Mouse (Mus musculus) brain, adult 2 months (tissue): ENCODE results near the gene Cyb561d2.
"Not testable (repeated sequence)": the region's sequence is repeated elsewhere in the genome, so short reads cannot be mapped to it uniquely, and the experiment has no call there.

Experiments
- DNase-seq: peaks from one replicate; pipeline ENCODE4 v3.0.0; 2011; ENCODE audit warnings: low read depth, low spot score

Cyb561d2 gene

DNA sequence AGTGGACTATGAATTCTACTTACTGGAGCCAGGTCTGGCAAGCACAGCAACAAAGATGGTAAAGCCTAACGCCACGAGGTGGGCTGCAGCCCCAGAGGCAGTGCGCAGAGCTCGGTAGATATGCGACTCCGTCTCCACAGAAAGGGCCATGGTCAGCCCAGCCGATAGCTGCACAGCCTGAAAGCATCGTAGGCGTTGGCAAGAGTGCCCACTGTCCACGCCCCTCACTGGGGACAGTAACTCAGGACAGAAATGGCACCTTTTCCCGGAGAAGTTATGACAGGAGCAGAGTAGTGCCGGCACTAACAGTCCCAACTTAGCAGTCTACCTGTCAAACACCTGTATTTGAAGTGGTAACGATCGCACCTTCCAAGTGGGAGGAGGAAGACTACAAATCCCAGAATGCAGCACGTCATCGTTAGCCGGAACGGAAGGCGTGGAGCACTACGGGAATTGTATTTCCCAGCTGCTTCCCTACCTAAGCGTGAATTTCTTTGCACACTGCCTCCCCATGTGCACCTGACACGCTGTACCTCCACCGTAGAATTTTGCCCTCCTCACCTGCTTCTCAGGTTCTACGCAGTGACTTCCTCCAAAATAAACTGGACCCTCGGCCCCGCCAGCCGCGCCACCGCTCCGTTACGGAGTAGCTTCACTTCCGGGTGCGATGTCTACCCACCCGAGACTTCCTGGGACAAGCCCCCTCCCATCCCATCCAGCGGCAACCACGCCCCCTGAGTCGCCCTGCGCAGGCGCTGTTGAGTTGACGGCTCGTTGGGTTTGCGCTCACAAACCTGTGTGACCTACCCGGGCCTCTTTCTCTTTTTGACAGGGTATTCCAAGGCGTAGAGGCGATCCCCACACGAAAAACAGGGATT lies at the start of gene Cyb561d2, which contains the start of gene Nprl2:
Gene Cyb561d2, minus strand, starts transcription at position 720 of the 878 bp plus-strand sequence.
Gene Nprl2, plus strand, starts transcription at position 753 of the 878 bp plus-strand sequence.
- peak; percentile 97 for DNase-seq

DNA sequence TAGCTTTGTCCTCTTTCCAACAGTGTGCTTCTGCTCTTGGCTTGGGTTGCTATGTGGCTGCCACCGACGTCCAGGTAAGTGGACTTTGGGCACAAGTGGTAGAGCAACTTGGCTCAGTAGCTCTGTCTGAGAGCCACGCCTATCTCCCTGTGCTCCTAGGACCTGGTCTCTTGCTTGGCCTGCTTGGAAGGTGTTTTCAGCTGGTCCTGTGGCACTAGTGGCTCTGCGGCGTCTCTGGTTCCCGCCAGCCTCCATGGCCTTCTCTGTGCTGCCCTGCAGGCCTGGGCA lies 48.7 kb upstream of the Cyb561d2 start:
- no peak for DNase-seq

DNA sequence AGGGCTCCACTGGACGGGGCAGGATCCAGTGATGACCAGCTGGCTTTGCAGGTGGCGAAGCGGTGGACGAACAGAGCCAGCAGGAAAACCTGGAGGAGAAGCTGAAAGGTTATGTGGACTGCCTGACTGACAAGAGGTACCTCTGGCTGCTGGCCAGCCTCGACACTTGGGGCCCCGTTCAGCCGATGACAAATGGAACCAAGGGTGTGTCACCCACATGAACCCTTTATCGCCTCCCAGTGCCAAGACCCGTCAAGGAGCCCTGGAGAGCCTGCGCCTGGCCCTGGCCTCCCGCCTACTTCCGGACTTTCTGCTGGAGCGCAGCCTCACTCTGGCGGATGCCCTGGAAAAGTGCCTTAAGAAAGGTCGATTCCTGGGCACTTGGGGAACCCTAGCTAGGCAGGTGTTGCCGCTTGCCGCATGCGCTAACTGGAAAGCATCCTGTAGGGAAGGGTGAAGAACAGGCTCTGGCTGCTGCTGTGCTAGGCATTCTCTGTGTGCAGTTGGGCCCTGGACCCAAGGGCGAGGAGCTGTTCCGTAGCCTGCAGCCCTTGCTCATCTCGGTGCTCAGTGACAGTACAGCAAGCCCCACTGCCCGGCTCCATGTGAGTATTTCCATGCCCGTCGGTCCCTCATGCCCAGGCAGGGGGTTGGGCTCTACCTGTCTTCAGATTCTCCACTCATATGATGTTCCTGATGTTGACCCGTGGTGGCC lies 48.2 kb upstream of the Cyb561d2 start:
- no peak for DNase-seq

DNA sequence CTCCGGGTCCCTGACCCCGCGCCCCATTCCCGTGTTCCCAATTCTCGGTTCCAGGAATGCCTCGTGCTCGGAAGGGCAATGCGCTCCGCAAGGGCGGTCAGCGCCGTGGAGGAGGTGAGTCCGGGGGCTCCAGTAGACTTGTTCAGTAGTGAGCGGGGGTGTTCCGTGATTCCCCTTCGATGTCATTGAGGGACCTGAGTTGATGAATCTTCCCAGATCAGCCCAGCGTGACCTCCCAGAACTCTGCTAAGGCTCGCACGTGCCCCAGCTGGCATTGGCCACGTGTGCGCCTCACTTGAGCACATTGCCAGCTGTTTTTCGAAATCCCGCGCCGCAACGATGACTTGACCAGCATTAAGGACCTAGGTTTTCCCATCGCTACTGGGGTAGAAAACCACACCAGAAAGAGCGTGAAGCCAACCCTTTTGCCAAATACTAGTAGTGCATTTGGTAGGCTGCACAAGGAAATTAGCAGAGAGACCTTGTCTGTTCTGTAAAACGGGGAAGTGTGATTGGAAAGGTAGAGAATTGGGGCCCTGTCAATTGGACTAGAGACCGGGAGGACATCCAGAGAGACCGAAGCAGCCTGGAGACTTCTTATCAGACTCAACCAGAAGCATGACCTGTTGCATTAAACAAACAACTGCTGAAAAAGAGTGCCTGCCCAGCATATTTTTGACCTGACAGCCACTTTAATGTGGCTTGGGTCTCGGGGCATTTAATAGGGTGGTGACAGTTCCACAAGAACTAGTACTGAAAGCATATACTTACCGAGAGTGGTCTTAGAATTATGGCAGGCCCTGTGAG lies 46.0 kb upstream of the Cyb561d2 start:
- DNase-seq: peak; percentile 51

- peak; percentile 100 for DNase-seq
Measured at GRCm38 (mm10) chr9:107586974-107587832, 45.2 kb upstream of the Cyb561d2 start, which contains the start of gene Ifrd2. Gene Ifrd2, plus strand, starts transcription at chr9:107587642.

DNA sequence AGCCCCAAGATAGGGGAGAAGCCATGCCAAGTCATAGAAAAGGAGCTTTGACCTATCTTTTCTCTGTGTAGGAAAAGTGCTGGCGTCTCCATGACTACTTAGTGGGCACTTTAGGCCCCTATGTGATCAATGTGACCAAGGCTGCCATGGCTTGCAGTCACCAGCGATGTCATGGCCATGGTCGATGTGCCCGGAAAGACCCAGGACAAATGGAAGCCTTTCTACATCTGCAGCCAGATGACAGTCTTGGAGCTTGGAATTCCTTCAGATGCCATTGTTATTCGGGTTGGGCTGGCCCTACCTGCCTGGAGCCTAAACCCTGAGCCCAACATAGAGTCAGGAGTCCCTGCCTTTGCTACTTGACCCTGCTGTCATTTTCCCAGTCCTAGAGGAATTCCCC lies 44.5 kb upstream of the Cyb561d2 start:
- no peak for DNase-seq

DNA sequence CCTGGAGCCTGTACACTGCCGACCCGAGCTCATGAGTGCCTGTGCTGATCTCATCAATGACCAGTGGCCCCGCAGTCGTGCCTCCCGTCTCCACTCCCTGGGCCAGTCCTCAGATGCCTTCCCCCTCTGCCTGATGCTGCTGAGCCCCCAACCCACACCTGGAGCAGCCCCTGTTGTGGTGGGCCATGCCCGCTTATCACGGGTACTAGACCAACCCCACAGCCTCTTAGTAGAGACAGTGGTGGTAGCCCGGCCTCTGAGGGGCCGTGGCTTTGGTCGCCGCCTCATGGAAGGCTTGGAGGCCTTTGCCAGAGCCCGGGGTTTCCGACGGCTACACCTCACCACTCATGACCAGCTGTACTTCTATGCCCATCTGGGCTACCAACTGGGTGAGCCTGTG lies 41.2 kb upstream of the Cyb561d2 start:
- no peak for DNase-seq

DNA sequence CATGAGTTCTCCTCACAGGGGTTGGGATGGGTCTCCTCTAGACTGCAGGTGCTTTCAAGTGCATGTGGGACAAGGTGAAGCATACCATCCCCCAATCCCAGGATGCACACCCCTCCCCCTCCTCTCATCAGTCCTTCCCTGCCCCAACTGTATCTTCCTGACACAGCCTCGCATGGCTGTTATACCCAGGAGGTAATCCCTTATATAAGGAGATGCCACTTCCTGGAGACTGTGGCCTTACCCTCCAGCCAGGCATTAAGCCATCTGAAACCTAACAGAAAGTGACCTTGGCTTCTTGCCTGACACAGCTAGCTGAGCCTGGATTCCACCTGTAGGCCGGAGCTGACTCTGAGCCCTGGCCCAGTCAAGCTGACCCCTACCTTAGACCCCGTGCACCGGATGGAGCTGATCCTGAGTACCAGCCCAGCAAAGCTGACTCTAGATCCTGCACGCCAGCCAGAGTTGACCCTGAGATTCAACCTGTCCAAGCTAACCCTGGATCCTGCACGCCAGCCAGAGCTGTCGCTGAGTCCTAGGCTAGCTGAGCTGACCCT lies 40.6 kb upstream of the Cyb561d2 start:
- DNase-seq: no peak

- no peak for DNase-seq
Measured at GRCm38 (mm10) chr9:107581584-107581983, 39.6 kb upstream of the Cyb561d2 start.

DNA sequence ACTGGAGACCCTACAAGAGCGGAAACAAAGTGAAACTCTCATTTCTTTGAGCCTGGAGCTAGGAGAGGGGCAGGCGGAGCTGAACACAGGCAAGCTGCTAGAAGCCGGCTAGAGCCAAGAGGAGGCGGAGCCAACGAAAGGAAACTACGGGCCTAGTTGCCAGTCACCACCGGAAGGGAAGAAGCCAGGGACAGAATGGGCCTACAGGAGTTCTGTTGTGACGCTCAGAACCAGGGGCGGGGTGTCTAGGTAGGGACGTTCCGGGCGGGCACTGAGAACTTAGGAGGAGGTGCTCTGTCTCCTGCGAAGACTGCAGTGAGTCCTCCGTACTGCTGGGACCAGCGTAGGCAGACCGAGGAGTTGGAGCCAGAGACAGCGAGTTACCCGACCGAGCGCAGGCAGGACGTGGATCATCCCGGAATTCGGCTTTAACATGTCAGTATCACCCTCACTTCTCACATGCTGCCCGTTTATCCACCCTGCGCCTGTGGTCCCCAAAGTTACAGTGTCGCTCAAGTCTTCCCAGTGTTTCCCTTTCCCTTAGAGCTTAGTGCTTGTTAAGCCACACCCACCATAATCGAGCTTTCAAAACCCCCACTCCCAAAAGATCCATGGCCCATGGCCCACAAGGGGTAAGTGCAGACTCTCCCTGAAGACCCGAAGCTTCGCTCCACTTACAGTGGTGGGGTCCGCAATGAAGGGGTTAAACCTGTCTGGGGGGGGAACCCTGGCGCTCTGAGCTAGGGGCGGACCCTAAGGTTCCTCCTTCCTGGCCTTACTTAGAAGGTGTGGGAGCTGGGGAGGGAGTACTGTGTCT lies 38.7 kb upstream of the Cyb561d2 start, which contains the start of gene Hyal3:
Gene Hyal3, plus strand, starts transcription at position 318 of the 817 bp plus-strand sequence.
- DNase-seq: peak; percentile 98

GRCm38 (mm10) chr9:107579023-107579900 lies 37.3 kb upstream of the Cyb561d2 start:
- peak; percentile 92 for DNase-seq

DNA sequence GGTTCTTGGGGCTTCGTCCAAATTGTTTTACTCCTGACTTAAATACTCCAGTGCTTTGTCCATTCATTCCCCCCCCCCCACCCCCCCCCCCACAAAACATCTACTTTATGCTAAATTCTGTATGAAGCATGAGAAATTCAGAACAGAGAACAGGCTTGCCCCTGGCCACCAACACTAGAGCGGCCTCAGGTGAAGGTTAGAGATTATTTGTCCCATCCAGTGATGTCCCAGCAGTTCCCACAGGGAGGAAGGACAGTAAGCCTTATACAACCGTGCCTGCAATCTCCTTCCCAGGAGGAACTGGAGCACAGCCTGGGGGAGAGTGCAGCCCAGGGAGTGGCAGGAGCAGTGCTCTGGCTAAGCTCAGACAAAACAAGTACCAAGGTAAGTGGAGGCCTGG lies 36.6 kb upstream of the Cyb561d2 start, which contains the start of gene Naa80:
Gene Naa80, plus strand, starts transcription at position 301 of the 400 bp plus-strand sequence.
- no peak for DNase-seq

GRCm38 (mm10) chr9:107577871-107578270 lies 35.9 kb upstream of the Cyb561d2 start:
- no peak for DNase-seq

GRCm38 (mm10) chr9:107576357-107577107 lies 34.5 kb upstream of the Cyb561d2 start, which contains the start of gene Hyal1:
Gene Hyal1, plus strand, starts transcription at chr9:107576927.
- peak; percentile 67 for DNase-seq

- peak; percentile 53 for DNase-seq
Measured at GRCm38 (mm10) chr9:107575579-107576356, 33.8 kb upstream of the Cyb561d2 start.

GRCm38 (mm10) chr9:107573774-107574173 lies 31.8 kb upstream of the Cyb561d2 start:
- not testable (repeated sequence) for DNase-seq

DNA sequence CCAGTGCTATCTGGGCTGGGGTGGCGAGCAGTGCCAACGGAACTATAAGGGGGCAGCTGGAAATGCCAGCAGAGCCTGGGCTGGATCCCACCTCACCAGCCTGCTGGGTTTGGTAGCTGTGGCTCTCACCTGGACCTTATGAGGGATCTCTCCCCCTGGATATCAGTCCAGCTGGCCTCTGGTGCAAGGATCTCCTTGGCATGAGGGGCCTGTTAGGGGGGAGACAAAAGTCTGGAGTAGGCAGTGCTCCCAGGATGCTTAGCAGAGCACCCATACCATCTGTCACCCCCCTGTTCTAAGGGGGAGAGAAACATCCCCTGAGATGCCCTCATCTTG lies 30.3 kb upstream of the Cyb561d2 start:
- no peak for DNase-seq
